Mouse (Mus musculus) subcutaneous adipose tissue, adult 2 months (tissue): Measurements from ENCODE around the gene Tle1. TPM values are rescaled to one million over a fixed set of nuclear protein-coding genes. Genes with fewer than 3 reads are reported as not detected.

Source experiments
- polyA plus RNA-seq: library from polyadenylated mRNA; depleted of rRNA; stranded (reverse); fragments of >200 nt; gene quantifications from 2 replicates; pipeline ENCODE4 v1.2.3, GENCODE M21; 2012; ENCODE audit warnings: low replicate concordance; rRNA removed

The Tle1 gene
- 39.4 and 82.5 TPM in 2 replicates for polyA plus RNA-seq

GRCm38 (mm10) chr4:72200559-72201409, at the start of gene Tle1:
Gene Tle1 (minus strand): TSS chr4:72200919.

